Mouse (Mus musculus): Measurements from ENCODE around the gene Tufm.
"Not testable (repeated sequence)": the region's sequence is repeated elsewhere in the genome, so short reads cannot be mapped to it uniquely, and the experiment has no call there.

Tufm gene

GRCm38 (mm10) chr7:126465246-126466030, 21.7 kb upstream of the Tufm start:
- no peak for DNase-seq (ENCODE audit: low spot score)

- no peak for DNase-seq (ENCODE audit: low spot score)
These were observed 21.0 kb upstream of the Tufm start for GRCm38 (mm10) chr7:126466116-126466515.

- no peak for DNase-seq (ENCODE audit: low spot score)
These were observed 20.5 kb upstream of the Tufm start for GRCm38 (mm10) chr7:126466707-126467106.

- peak; percentile 36 for DNase-seq (ENCODE audit: low spot score)
These were observed 19.9 kb upstream of the Tufm start for GRCm38 (mm10) chr7:126467271-126467670.

GRCm38 (mm10) chr7:126467834-126468627, 19.1 kb upstream of the Tufm start:
- no peak for DNase-seq (ENCODE audit: low spot score)

GRCm38 (mm10) chr7:126470077-126470476, 17.1 kb upstream of the Tufm start:
- DNase-seq (ENCODE audit: low spot score): no peak

GRCm38 (mm10) chr7:126471361-126471760, 15.8 kb upstream of the Tufm start:
- DNase-seq (ENCODE audit: low spot score): no peak

- DNase-seq (ENCODE audit: low spot score): no peak
These were observed 15.3 kb upstream of the Tufm start for GRCm38 (mm10) chr7:126471853-126472252.

- DNase-seq (ENCODE audit: low spot score): no peak
These were observed 14.9 kb upstream of the Tufm start for GRCm38 (mm10) chr7:126472306-126472705.

- no peak for DNase-seq (ENCODE audit: low spot score)
These were observed 14.4 kb upstream of the Tufm start for GRCm38 (mm10) chr7:126472713-126473112.

GRCm38 (mm10) chr7:126473470-126474086, 13.6 kb upstream of the Tufm start:
- no peak for DNase-seq (ENCODE audit: low spot score)

GRCm38 (mm10) chr7:126474486-126474955, 12.6 kb upstream of the Tufm start:
- DNase-seq (ENCODE audit: low spot score): peak; percentile 30

- DNase-seq (ENCODE audit: low spot score): peak; percentile 94
These were observed 12.1 kb upstream of the Tufm start, which contains the start of gene Sh2b1 for GRCm38 (mm10) chr7:126474993-126475581. TSS of gene Sh2b1 (minus strand) at chr7:126475424.

GRCm38 (mm10) chr7:126481699-126482098, 5.5 kb upstream of the Tufm start:
- DNase-seq (ENCODE audit: low spot score): peak; percentile 72

GRCm38 (mm10) chr7:126482392-126482871, 4.7 kb upstream of the Tufm start:
- peak; percentile 92 for DNase-seq (ENCODE audit: low spot score)

GRCm38 (mm10) chr7:126487617-126488385, 640 bp downstream of the Tufm start:
- not testable (repeated sequence) for DNase-seq (ENCODE audit: low spot score)

- no peak for DNase-seq (ENCODE audit: low spot score)
These were observed 3.8 kb downstream of the Tufm start for GRCm38 (mm10) chr7:126491005-126491404.

- no peak for DNase-seq (ENCODE audit: low spot score)
These were observed 4.8 kb downstream of the Tufm start for GRCm38 (mm10) chr7:126491973-126492372.

- DNase-seq (ENCODE audit: low spot score): no peak
These were observed 7.0 kb downstream of the Tufm start for GRCm38 (mm10) chr7:126494120-126494519.

GRCm38 (mm10) chr7:126496475-126496874, 9.3 kb downstream of the Tufm start:
- no peak for DNase-seq (ENCODE audit: low spot score)

GRCm38 (mm10) chr7:126497966-126498365, 10.8 kb downstream of the Tufm start:
- DNase-seq (ENCODE audit: low spot score): no peak

Measured in MN1 (cell line).